Mouse (Mus musculus) left cerebral cortex, adult 2 months (tissue): ENCODE measurements around the gene Armh2. TPM values are rescaled to one million over a fixed set of nuclear protein-coding genes. Genes with fewer than 3 reads are reported as not detected.
"Not testable (repeated sequence)": the region's sequence is repeated elsewhere in the genome, so short reads cannot be mapped to it uniquely, and the experiment has no call there.

Experiments
- DNase-seq, 2 experiments: peaks; one replicate each; pipeline ENCODE4 v3.0.0; 2021 to 2022; ENCODE audit warnings: low spot score in 2 of 2, mixed read lengths in 1 of 2; ENCODE audit errors: extremely low spot score in 1 of 2
- H3K27ac ChIP-seq: fragments of 200-600 bp; 2 replicates; pipeline ENCODE4 v1.8.1; 2022
- H3K4me3 ChIP-seq: fragments of 200-600 bp; 2 replicates; pipeline ENCODE4 v1.8.1; 2022
- CTCF ChIP-seq: fragments of 200-600 bp; IDR thresholded peaks from 2 replicates; pipeline ENCODE4 v1.8.1; 2022; ENCODE audit warnings: antibody characterized with exemption, mild to moderate bottlenecking, moderate library complexity
- intact Hi-C: fragments of 180-260 bp; cut with DNase I; formaldehyde crosslinking; loops from one replicate; pipeline ENCODE4 v1.15.1; 2025
- total RNA-seq, 2 experiments: library from RNA; stranded (reverse); gene quantifications; 2 replicates each; pipeline ENCODE4 v1.2.3; 2021

Armh2 gene
- total RNA-seq, 2 experiments from 2014 or later, result not detected

DNA sequence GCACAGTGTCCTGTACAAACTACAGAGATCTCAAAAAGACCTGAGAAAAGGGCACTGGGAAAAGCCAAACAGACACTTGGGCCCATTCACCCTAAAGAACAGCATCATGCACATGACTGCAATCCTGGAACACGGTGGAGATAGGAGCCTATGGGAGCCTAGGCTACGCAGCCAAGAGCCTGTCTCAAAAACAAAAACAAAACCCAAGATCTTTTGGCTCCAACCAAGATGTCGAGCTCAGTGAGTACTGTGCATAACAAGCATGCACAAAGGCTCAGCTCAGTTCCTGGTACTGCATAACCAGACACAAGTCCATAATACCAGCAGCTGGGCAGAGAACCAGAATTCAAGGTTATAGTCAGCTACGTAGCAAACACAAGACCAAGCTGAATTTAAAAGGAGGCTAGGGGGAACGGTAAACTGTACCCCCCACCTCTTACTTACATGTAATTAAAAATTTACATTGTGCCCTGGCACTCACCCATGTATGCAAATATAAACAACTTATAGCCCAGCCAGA is 19.4 kb downstream of the Armh2 start:
- Histone ChIP-seq H3K27ac (no peak overlapping the region), H3K4me3 (no peak overlapping the region)
- intact Hi-C loops, result no loop called here
- no peak for DNase-seq
- no peak for TF ChIP-seq CTCF

DNA sequence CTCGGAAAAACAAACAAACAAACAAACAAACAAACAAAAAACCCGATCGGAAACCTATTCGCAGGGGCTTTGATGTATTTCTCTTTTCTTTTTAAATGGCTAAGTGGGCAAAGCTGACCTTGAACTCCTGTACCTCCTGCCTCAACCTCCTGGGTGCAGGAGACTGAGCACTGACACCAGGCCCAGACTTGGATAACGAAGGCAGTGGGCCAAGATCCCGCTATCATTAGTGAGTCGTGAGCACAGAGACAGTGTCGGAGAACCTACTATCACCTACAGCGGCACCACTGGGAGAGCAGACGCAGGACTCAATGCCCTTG is 20.0 kb downstream of the Armh2 start:
- no peak for TF ChIP-seq CTCF
- no peak for DNase-seq
- intact Hi-C loops, result no loop called here
- Histone ChIP-seq H3K27ac (no peak overlapping the region), H3K4me3 (peak overlapping the region; percentile 89)

GRCm38 (mm10) chr13:24761403-24762227 is 20.6 kb downstream of the Armh2 start, which contains the start of gene Gmnn:
TSS of gene Gmnn (minus strand) at chr13:24761923.
- DNase-seq, result peak; percentile 84 to 86
- Histone ChIP-seq H3K27ac (0 out of 2 replicates have a peak within 1 kb of the TSS, but pooled peaks have one; percentile 64), H3K4me3 (peak within 1 kb of the TSS; percentile 89)
- no peak for TF ChIP-seq CTCF
- intact Hi-C loops, result no loop called here

GRCm38 (mm10) chr13:24762254-24762653 is 21.2 kb downstream of the Armh2 start:
- DNase-seq, result no peak
- no peak for TF ChIP-seq CTCF
- Histone ChIP-seq H3K4me3 (peak overlapping the region; percentile 89), H3K27ac (0 out of 2 replicates have a peak overlapping the region, but pooled peaks have one; percentile 64)
- intact Hi-C loops, result no loop called here

GRCm38 (mm10) chr13:24767809-24768208 is 26.8 kb downstream of the Armh2 start:
- DNase-seq, intact Hi-C loops, H3K4me3 ChIP-seq, H3K27ac ChIP-seq: not testable (repeated sequence)

DNA sequence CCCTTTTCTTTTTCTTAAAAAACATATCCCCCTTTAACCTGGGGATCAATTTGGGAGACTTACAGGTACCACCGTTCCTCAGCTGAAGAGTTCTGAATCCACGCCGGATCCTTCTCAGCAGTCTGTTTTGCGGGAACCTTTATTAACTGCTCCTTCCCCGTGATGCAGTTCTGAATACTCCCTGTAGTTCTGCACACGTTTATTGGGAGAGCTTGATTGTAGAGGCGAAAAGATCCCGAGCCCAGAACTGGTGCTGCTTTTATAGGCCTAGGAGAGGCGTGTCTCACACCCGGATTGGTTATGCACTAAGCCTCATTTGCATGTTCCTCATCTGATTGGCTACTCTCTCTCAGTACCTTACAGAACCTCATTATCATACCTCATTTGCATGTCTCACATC is 30.4 kb downstream of the Armh2 start:
- H3K4me3 ChIP-seq, intact Hi-C loops, H3K27ac ChIP-seq, DNase-seq: not testable (repeated sequence)

DNA sequence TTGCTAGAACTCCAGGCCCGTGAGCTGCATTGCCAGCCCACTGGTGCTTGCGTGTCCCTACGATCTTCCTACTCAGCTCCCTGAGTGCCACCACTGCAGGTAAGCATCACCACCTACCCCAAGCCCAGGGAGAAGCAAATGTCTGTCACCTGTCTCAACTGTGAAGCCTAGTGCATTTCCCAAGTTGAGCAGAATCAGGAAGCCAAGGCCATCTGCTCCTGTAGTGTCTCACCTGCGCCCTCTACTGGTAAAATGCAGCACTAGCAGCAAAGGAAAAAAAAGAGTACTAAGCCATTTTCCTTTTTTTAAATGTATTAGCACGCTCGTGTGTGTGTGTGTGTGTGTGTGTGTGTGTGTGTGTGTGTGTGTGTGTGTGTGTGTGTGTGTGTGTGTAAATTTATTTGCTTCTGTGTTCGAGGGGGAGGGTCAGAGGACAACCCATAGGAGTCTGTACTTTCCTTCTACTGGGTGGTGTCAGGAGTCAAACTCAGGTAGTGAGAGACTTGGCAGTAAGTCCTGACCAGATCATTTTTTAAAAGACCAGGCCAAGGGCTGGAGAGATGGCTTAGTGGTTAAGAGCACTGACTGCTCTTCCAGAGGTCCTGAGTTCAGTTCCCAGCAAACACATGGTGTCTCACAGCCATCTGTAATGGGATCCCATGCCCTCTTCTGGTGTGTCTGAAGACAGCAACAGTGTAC is 35.3 kb downstream of the Armh2 start:
- intact Hi-C loops, result loop anchor here (5.0 kb wide), 1 partner anchor 294 kb away; no protein-coding TSS in a partner anchor
- H3K4me3 ChIP-seq, result no peak overlapping the region
- TF ChIP-seq CTCF, result peak; percentile 78
- no peak overlapping the region for H3K27ac ChIP-seq
- DNase-seq, result peak; percentile 22 to 26

GRCm38 (mm10) chr13:24778026-24778425 is 37.0 kb downstream of the Armh2 start:
- intact Hi-C loops, result loop anchor here (5.0 kb wide), 1 partner anchor 296 kb away; no protein-coding TSS in a partner anchor
- DNase-seq, result peak in 1 of 2 experiments; percentile 1
- no peak for TF ChIP-seq CTCF
- Histone ChIP-seq H3K4me3 (no peak overlapping the region), H3K27ac (no peak overlapping the region)

GRCm38 (mm10) chr13:24778706-24779380 is 37.8 kb downstream of the Armh2 start:
- Histone ChIP-seq H3K4me3 (no peak overlapping the region), H3K27ac (no peak overlapping the region)
- DNase-seq, result peak in 1 of 2 experiments; percentile 2
- intact Hi-C loops, result loop anchor here (5.0 kb wide), 1 partner anchor 297 kb away; no protein-coding TSS in a partner anchor
- no peak for TF ChIP-seq CTCF

- peak in 1 of 2 experiments; percentile 6 for DNase-seq
- TF ChIP-seq CTCF, result no peak
- intact Hi-C loops, result no loop called here
- H3K27ac ChIP-seq, result no peak overlapping the region
- H3K4me3 ChIP-seq, result no peak overlapping the region
Measured at GRCm38 (mm10) chr13:24781916-24782315, 40.9 kb downstream of the Armh2 start.

DNA sequence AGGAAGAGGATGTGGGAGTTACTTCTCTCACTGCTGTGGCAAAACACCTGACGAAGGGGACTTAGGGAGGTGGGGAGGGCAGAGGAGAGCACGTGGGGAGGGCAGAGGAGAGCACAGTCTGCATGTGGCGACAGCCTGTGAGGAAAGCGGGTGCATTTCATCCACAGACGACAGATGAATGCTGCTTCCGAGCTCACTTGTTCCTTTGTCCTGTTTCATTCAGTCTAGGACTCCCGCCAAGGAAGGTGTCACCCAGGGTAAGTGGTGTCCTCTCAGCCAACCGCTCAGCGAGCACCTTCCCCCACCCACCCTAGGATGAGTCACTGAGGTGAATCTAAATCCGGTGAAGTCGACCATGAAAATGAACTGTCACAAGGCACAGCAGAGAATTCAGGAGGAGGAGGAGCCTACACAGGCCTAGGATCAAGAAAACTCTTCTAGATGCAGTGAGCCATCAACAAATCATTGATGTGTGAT is 45.0 kb downstream of the Armh2 start:
- DNase-seq, result peak; percentile 20 to 29
- TF ChIP-seq CTCF, result no peak
- Histone ChIP-seq H3K4me3 (no peak overlapping the region), H3K27ac (no peak overlapping the region; the same call in 1 of the 2 replicates)
- intact Hi-C loops, result no loop called here
